Mouse (Mus musculus) neural tube, embryonic 14.5 days (tissue): ENCODE measurements at regions not wholly inside any gene's neighbourhood (a gene's known extent, or its start where the extent isn't known, plus 50 kb on each side); places are given as distances from the start of the nearest gene placed in this dataset.
A peak's percentile ranks its signal among the peaks of the same experiment; 100 is the strongest.

Source experiments
- ATAC-seq: fragments of 200-750 bp; cut with Nextera tagmentation; 2 replicates; pipeline ENCODE4 v1.8.0; 2017; ENCODE audit warnings: low read depth, mild to moderate bottlenecking, moderate TSS enrichment, moderate library complexity
- H3K27ac ChIP-seq: fragments of 300-500 bp; sonication (generic); 2 replicates; pipeline ENCODE4 v1.5.1; 2014; ENCODE audit warnings: low read depth, mild to moderate bottlenecking, control low read depth, low read length, moderate library complexity, mixed read lengths
- H3K27me3 ChIP-seq: fragments of 300-500 bp; sonication (generic); 2 replicates; pipeline ENCODE4 v1.6.1; 2014; ENCODE audit warnings: low read length; ENCODE audit not compliant: control insufficient read depth, insufficient read depth
- H3K36me3 ChIP-seq: fragments of 300-500 bp; sonication (generic); 2 replicates; pipeline ENCODE4 v1.6.1; 2014; ENCODE audit warnings: low read length, mixed read lengths; ENCODE audit not compliant: control insufficient read depth, insufficient read depth
- H3K4me1 ChIP-seq: fragments of 300-500 bp; sonication (generic); 2 replicates; pipeline ENCODE4 v1.6.1; 2014; ENCODE audit warnings: low read length; ENCODE audit not compliant: control insufficient read depth, insufficient read depth
- H3K4me2 ChIP-seq: fragments of 300-500 bp; sonication (generic); 2 replicates; pipeline ENCODE4 v1.6.1; 2014; ENCODE audit warnings: mild to moderate bottlenecking, low read depth, low read length, control low read depth
- H3K4me3 ChIP-seq: fragments of 300-500 bp; sonication (generic); 2 replicates; pipeline ENCODE4 v1.5.1; 2014; ENCODE audit warnings: low read depth, low read length, control low read depth, mixed read lengths
- H3K9ac ChIP-seq: fragments of 300-500 bp; sonication (generic); replicated peaks from 2 replicates; pipeline ENCODE4 v1.6.1; 2014; ENCODE audit warnings: low read depth, mild to moderate bottlenecking, control low read depth, low read length, mixed read lengths
- H3K9me3 ChIP-seq: fragments of 300-500 bp; sonication (generic); 2 replicates; pipeline ENCODE4 v1.6.1; 2016; ENCODE audit warnings: low read length; ENCODE audit not compliant: control insufficient read depth
- WGBS: fragments of 180-500 bp; shearing (Covaris S2); extraction: QIAGEN DNeasy Blood & Tissue Kit; methylation state at CpG from one replicate; pipeline ENCODE4 v1.1.7; 2014; 5-methylcytosine and 5-hydroxymethylcytosine counted together

- Histone ChIP-seq H3K9ac (no peak overlapping the region), H3K36me3 (no peaks in the 10 kb centered on the region), H3K27ac (no peak overlapping the region), H3K27me3 (peaks cover 14% of the 10 kb centered on the region), H3K4me2 (no peak overlapping the region), H3K4me1 (peaks cover 9% of the 10 kb centered on the region; the same call in 1 of the 2 replicates), H3K9me3 (no peaks in the 10 kb centered on the region), H3K4me3 (no peak overlapping the region)
- WGBS = 94% methylated on average over 3 of the region's 3 CpGs
- ATAC-seq = no peak
Measured at GRCm38 (mm10) chr6:100049036-100049435, 238.2 kb downstream of the Rybp start.

GRCm38 (mm10) chr6:100046186-100046990, 240.9 kb downstream of the Rybp start:
- H3K9me3 ChIP-seq = no peaks in the 10 kb centered on the region
- peak; percentile 70; the same call in 1 of the 2 replicates for ATAC-seq
- H3K27ac ChIP-seq = no peak overlapping the region
- peaks cover 9% of the 10 kb centered on the region; the same call in 1 of the 2 replicates for H3K4me1 ChIP-seq
- 12% methylated on average over 12 of the region's 12 CpGs for WGBS
- no peak overlapping the region for H3K9ac ChIP-seq
- no peak overlapping the region for H3K4me2 ChIP-seq
- no peak overlapping the region for H3K4me3 ChIP-seq
- no peaks in the 10 kb centered on the region for H3K36me3 ChIP-seq
- peaks cover 19% of the 10 kb centered on the region for H3K27me3 ChIP-seq

DNA sequence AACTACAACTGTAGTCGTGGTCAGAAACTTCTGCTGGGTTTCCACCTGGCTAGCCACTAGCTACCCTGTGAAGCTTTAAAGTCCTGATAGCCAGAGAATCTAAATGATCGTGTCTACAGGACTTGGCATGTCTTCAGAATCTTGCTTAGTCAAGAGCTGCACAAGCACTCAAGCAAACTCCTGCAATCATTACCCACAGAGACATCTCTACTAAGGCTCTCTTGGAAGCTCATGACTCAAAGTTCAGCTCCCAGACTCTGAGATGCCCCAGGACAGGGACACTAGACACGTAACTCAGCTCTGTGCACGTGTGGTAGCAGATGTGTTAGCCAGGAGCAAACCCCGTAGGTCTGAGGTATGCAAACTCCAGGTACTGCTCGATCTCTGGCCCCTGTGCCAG, 242.2 kb downstream of the Rybp start:
- Histone ChIP-seq H3K36me3 (no peaks in the 10 kb centered on the region), H3K4me3 (no peak overlapping the region), H3K9ac (no peak overlapping the region), H3K27me3 (peaks cover 22% of the 10 kb centered on the region), H3K4me1 (peaks cover 9% of the 10 kb centered on the region; the same call in 1 of the 2 replicates), H3K9me3 (no peaks in the 10 kb centered on the region), H3K27ac (no peak overlapping the region), H3K4me2 (no peak overlapping the region)
- ATAC-seq = no peak
- 87% methylated on average over 6 of the region's 6 CpGs for WGBS

GRCm38 (mm10) chr6:100041161-100041560, 246.1 kb downstream of the Rybp start:
- WGBS = 22% methylated on average over 5 of the region's 5 CpGs
- Histone ChIP-seq H3K4me2 (no peak overlapping the region), H3K36me3 (no peaks in the 10 kb centered on the region), H3K4me1 (peaks cover 5% of the 10 kb centered on the region; the same call in 1 of the 2 replicates), H3K27me3 (peaks cover 11% of the 10 kb centered on the region), H3K9me3 (no peaks in the 10 kb centered on the region), H3K9ac (no peak overlapping the region), H3K27ac (no peak overlapping the region), H3K4me3 (no peak overlapping the region)
- no peak for ATAC-seq

GRCm38 (mm10) chr6:100040459-100040984, 246.8 kb downstream of the Rybp start:
- no peak overlapping the region for H3K4me3 ChIP-seq
- H3K4me2 ChIP-seq = no peak overlapping the region
- peaks cover 11% of the 10 kb centered on the region for H3K27me3 ChIP-seq
- no peaks in the 10 kb centered on the region for H3K4me1 ChIP-seq
- H3K36me3 ChIP-seq = no peaks in the 10 kb centered on the region
- 58% methylated on average over 7 of the region's 7 CpGs for WGBS
- no peak for ATAC-seq
- H3K27ac ChIP-seq = no peak overlapping the region
- no peak overlapping the region for H3K9ac ChIP-seq
- H3K9me3 ChIP-seq = no peaks in the 10 kb centered on the region

DNA sequence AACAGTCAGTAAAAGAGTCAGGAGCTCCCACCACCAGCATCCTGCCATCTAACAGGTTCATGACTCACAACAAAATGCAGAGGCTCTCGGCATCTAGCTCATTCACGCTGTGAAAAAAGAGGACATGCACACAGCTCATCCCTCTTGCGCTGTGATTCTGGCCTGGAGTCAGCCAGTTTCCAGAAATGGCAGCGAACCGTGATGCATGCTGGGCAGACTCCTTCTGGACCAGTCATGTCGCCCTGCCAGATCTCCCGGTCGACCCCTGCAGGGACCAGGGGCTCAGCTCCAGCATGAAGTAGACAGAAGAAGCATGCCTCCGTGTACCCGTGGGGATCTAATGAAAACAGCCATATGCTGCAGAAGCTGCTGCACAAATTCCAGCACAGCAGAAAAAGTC, 254.6 kb downstream of the Rybp start:
- no peaks in the 10 kb centered on the region for H3K4me1 ChIP-seq
- no peak for ATAC-seq
- H3K36me3 ChIP-seq = no peaks in the 10 kb centered on the region
- H3K4me3 ChIP-seq = no peak overlapping the region
- 72% methylated on average over 10 of the region's 10 CpGs for WGBS
- no peaks in the 10 kb centered on the region for H3K27me3 ChIP-seq
- H3K9ac ChIP-seq = no peak overlapping the region
- H3K4me2 ChIP-seq = no peak overlapping the region
- H3K9me3 ChIP-seq = no peaks in the 10 kb centered on the region
- no peak overlapping the region for H3K27ac ChIP-seq

DNA sequence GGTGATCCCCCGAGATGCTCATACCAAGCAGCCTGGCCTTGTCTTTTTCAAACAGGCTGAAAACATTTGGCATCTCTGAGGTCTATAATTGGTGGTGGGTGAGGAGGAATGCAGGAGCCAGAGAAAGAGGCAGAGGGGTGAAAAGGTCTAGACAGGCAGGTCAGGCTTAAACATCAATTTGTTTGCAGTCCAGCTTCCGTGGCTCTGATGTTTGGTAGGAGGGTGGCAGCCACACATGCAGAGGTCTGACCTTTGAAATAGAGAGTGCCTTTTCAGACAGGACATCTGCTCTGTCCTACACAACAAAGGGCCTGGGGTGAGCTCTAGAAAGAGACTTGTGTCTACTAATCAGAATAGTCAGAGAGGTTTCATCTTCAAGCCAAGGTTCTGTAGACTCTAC, 256.8 kb downstream of the Rybp start:
- no peaks in the 10 kb centered on the region for H3K9me3 ChIP-seq
- WGBS = 51% methylated on average over 2 of the region's 2 CpGs
- H3K9ac ChIP-seq = no peak overlapping the region
- no peaks in the 10 kb centered on the region for H3K4me1 ChIP-seq
- H3K27ac ChIP-seq = no peak overlapping the region
- H3K4me2 ChIP-seq = no peak overlapping the region
- ATAC-seq = no peak
- H3K36me3 ChIP-seq = no peaks in the 10 kb centered on the region
- H3K4me3 ChIP-seq = no peak overlapping the region
- no peaks in the 10 kb centered on the region for H3K27me3 ChIP-seq

- H3K4me3 ChIP-seq = no peak overlapping the region
- no peaks in the 10 kb centered on the region for H3K4me1 ChIP-seq
- 42% methylated on average over 9 of the region's 9 CpGs for WGBS
- ATAC-seq = no peak
- H3K36me3 ChIP-seq = no peaks in the 10 kb centered on the region
- no peaks in the 10 kb centered on the region for H3K9me3 ChIP-seq
- no peak overlapping the region for H3K4me2 ChIP-seq
- no peaks in the 10 kb centered on the region for H3K27me3 ChIP-seq
- no peak overlapping the region for H3K27ac ChIP-seq
- no peak overlapping the region for H3K9ac ChIP-seq
Measured at GRCm38 (mm10) chr6:100030010-100030409, 257.3 kb downstream of the Rybp start.

- Histone ChIP-seq H3K4me3 (no peak overlapping the region), H3K36me3 (no peaks in the 10 kb centered on the region), H3K27me3 (no peaks in the 10 kb centered on the region), H3K9ac (no peak overlapping the region), H3K9me3 (no peaks in the 10 kb centered on the region), H3K4me2 (no peak overlapping the region), H3K4me1 (no peaks in the 10 kb centered on the region), H3K27ac (no peak overlapping the region)
- WGBS = 41% methylated on average over 5 of the region's 5 CpGs
- ATAC-seq = no peak
Measured at GRCm38 (mm10) chr6:100027524-100027923, 259.8 kb downstream of the Rybp start.
